Mouse (Mus musculus): ENCODE measurements around the gene Kdm2a.

GRCm38 (mm10) chr19:4385026-4385425 lies 13.1 kb downstream of the Kdm2a start:
- TF ChIP-seq TAL1 (IDR thresholded peaks at IDR 0.05; ENCODE audit: low read length), result no peak
- TF ChIP-seq GATA1 (IDR thresholded peaks at IDR 0.05; ENCODE audit: low read length), result no peak
